Mouse (Mus musculus): ENCODE data around the gene Zfyve9.

GRCm38 (mm10) chr4:108696934-108697333 lies 83.7 kb downstream of the Zfyve9 start:
- TF ChIP-seq CTCF (IDR thresholded peaks at IDR 0.05; ENCODE audit: low read depth, low read length) = peak; percentile 50; the same call in 1 of the 2 replicates
- no peak for TF ChIP-seq TAL1 (conservative IDR thresholded peaks at IDR 0.05; ENCODE audit: low read depth, low read length)
